Mouse (Mus musculus) midbrain, embryonic 16.5 days (tissue): ENCODE measurements at regions not wholly inside any gene's neighbourhood (a gene's known extent, or its start where the extent isn't known, plus 50 kb on each side); places are given as distances from the start of the nearest gene placed in this dataset.

Experiments used
- ATAC-seq: fragments of 200-750 bp; cut with Nextera tagmentation; 2 replicates; pipeline ENCODE4 v1.8.0; 2017; ENCODE audit warnings: moderate TSS enrichment
- H3K27ac ChIP-seq: fragments of 300-500 bp; sonication (generic); 2 replicates; pipeline ENCODE4 v1.5.1; 2014; ENCODE audit warnings: mild to moderate bottlenecking, low read length, mixed read lengths
- H3K27me3 ChIP-seq: fragments of 300-500 bp; sonication (generic); 2 replicates; pipeline ENCODE4 v1.6.1; 2014; ENCODE audit warnings: low read depth, low read length, mixed read lengths; ENCODE audit not compliant: control insufficient read depth, insufficient read depth
- H3K36me3 ChIP-seq: fragments of 300-500 bp; sonication (generic); 2 replicates; pipeline ENCODE4 v1.6.1; 2014; ENCODE audit warnings: mild to moderate bottlenecking, low read length, moderate library complexity, mixed read lengths; ENCODE audit not compliant: control insufficient read depth, insufficient read depth
- H3K4me1 ChIP-seq: fragments of 300-500 bp; sonication (generic); 2 replicates; pipeline ENCODE4 v1.6.1; 2014; ENCODE audit warnings: mild to moderate bottlenecking, low read length, mixed read lengths; ENCODE audit not compliant: control insufficient read depth, insufficient read depth
- H3K4me2 ChIP-seq: fragments of 300-500 bp; sonication (generic); 2 replicates; pipeline ENCODE4 v1.6.1; 2014; ENCODE audit warnings: mild to moderate bottlenecking, low read length, mixed read lengths
- H3K4me3 ChIP-seq: fragments of 300-500 bp; sonication (generic); 2 replicates; pipeline ENCODE4 v1.5.1; 2014; ENCODE audit warnings: low read depth, mild to moderate bottlenecking, low read length, moderate library complexity, mixed read lengths
- H3K9ac ChIP-seq: fragments of 300-500 bp; sonication (generic); 2 replicates; pipeline ENCODE4 v1.6.1; 2014; ENCODE audit warnings: low read depth, low read length, mixed read lengths
- H3K9me3 ChIP-seq: fragments of 300-500 bp; sonication (generic); replicated peaks from 2 replicates; pipeline ENCODE4 v1.6.1; 2014; ENCODE audit warnings: mild to moderate bottlenecking, low read length, mixed read lengths; ENCODE audit not compliant: control insufficient read depth, poor library complexity, severe bottlenecking
- WGBS: fragments of 180-500 bp; shearing (Covaris S2); extraction: QIAGEN DNeasy Blood & Tissue Kit; methylation state at CpG from one replicate; pipeline ENCODE4 v1.1.7; 2014; 5-methylcytosine and 5-hydroxymethylcytosine counted together

DNA sequence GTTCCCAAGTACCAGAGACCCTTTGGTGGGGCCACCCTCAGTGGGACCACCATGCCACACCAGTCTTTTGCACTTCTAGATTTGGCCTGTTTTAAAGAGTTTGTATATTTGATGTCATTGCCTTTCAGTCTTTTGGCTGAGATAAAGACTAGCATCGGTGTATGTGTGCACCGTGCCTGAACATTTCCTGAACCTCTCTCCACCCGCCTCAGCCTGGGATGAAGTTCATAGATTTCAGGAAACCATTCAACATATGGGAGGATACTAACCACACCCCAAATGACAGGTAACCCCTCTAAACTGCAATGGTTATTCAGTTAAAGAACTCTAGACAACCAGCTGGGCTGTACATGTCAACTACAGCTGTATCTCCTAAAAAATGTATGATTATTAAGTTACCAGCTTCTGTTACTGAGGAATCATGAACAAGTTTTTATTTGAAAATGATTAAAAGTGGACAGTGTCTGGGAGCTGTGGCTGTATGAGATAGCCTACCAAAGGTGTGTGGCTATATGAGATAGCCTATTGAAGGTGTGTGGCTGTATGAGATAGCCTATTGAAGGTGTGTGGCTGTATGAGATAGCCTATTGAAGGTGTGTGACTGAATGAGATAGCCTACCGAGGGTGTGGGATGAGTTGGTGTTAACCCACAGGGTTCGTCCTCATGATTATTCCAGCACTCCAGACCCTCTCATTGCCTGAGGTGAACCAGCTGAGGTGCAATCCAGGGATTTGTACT, 280.6 kb downstream of the Satb1 start:
- Histone ChIP-seq H3K4me3 (no peak overlapping the region), H3K36me3 (no peaks in the 10 kb centered on the region), H3K27ac (no peak overlapping the region), H3K4me1 (no peaks in the 10 kb centered on the region), H3K9ac (no peak overlapping the region), H3K4me2 (no peak overlapping the region), H3K27me3 (no peaks in the 10 kb centered on the region), H3K9me3 (no peaks in the 10 kb centered on the region)
- WGBS: 92% methylated on average over 5 of the region's 5 CpGs
- ATAC-seq: no peak

DNA sequence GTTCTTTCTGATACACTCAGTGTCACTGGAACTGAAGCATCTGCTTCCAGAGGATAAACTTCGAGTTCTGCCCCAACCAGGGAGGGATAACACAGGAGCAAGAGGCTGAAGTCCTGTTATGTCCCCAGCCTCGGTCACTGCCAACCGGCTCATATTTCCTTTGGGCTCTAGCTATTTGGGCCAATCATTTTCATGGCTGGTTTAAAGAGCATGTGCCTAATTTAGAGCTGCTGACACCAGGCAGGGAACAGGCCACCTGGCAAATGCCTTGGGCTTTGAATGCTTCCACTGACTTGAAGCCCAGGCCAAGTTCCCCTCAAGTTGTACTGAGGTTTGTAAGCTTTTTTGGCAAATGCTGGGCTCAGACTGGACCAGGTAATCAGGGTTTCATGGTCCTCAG, 286.1 kb downstream of the Satb1 start:
- Histone ChIP-seq H3K9me3 (no peaks in the 10 kb centered on the region), H3K4me3 (no peak overlapping the region), H3K9ac (no peak overlapping the region), H3K4me2 (no peak overlapping the region), H3K36me3 (no peaks in the 10 kb centered on the region), H3K27ac (no peak overlapping the region), H3K4me1 (no peaks in the 10 kb centered on the region), H3K27me3 (no peaks in the 10 kb centered on the region)
- 56% methylated on average over 3 of the region's 3 CpGs for WGBS
- ATAC-seq: no peak

DNA sequence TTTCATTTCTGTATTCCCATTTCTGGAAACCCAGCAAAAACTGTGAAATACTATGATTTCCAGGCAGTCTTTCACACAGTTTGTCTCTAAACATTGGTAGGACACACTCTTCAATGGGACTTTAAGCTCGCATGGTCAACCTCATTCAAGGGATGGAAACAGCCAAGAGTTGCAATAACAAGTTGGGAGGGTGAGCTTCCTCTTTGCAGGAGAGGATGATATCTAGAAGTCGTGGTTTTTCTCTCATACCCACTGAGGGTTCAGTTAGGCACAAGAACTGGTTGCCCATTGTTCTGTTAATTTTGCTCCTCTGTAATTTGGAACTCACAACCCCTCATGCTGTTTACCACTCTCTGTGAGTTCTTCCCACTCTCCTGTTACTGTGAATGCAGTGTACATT, 290.5 kb downstream of the Satb1 start:
- ATAC-seq: no peak
- H3K27me3 ChIP-seq: no peaks in the 10 kb centered on the region
- no peaks in the 10 kb centered on the region for H3K36me3 ChIP-seq
- H3K9me3 ChIP-seq: no peaks in the 10 kb centered on the region
- H3K4me3 ChIP-seq: no peak overlapping the region
- 78% methylated on average over 2 of the region's 2 CpGs for WGBS
- no peaks in the 10 kb centered on the region for H3K4me1 ChIP-seq
- H3K4me2 ChIP-seq: no peak overlapping the region
- no peak overlapping the region for H3K9ac ChIP-seq
- H3K27ac ChIP-seq: no peak overlapping the region

DNA sequence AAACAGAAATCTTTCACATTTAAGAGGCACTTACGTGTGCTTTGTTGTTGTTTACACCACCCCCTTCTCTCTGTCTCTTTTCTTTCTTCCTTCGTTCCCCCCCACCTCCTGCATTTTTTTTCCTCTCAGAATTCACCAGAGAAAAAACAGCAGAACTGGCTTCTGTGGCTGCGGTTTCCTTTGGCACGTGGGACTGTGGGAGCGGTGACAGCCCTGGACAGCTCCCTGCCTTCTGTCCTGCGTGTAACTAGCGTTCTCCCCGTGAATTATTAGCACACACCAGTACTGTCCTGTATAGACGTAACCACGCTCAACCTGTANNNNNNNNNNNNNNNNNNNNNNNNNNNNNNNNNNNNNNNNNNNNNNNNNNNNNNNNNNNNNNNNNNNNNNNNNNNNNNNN, 298.4 kb downstream of the Satb1 start:
- Histone ChIP-seq H3K4me1 (peaks cover 13% of the 10 kb centered on the region), H3K4me2 (peak overlapping the region; percentile 59), H3K4me3 (peak overlapping the region; percentile 34), H3K36me3 (no peaks in the 10 kb centered on the region), H3K27ac (no peak overlapping the region), H3K9me3 (no peaks in the 10 kb centered on the region), H3K27me3 (no peaks in the 10 kb centered on the region), H3K9ac (peak overlapping the region; percentile 57)
- peak; percentile 73; the same call in 1 of the 2 replicates for ATAC-seq
- 37% methylated on average over 10 of the region's 10 CpGs for WGBS

DNA sequence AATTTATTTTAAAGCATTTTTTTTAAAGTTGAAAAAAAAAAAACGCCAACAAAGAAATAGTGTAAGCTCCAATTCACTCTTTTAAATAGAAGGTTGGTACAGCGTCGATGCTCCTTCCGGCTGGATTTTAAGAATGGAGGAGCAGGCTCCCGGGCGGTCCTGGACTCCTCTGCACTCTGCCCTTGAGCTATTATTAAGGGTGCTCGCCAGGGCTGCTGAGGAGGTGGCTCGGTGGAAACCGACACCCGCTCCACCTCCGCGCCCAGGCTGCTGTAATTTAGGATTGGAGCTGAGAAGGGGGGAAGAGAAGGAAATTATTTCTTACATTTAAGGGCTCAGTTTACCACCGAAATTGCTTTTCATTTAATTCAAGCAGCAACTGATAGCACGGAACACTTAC, 298.8 kb downstream of the Satb1 start:
- Histone ChIP-seq H3K36me3 (no peaks in the 10 kb centered on the region), H3K9ac (peak overlapping the region; percentile 57), H3K9me3 (no peaks in the 10 kb centered on the region), H3K4me3 (peak overlapping the region; percentile 34), H3K4me2 (peak overlapping the region; percentile 59), H3K27ac (no peak overlapping the region), H3K27me3 (no peaks in the 10 kb centered on the region), H3K4me1 (peaks cover 13% of the 10 kb centered on the region)
- WGBS: 21% methylated on average over 14 of the region's 14 CpGs
- peak; percentile 49; the same call in 1 of the 2 replicates for ATAC-seq

DNA sequence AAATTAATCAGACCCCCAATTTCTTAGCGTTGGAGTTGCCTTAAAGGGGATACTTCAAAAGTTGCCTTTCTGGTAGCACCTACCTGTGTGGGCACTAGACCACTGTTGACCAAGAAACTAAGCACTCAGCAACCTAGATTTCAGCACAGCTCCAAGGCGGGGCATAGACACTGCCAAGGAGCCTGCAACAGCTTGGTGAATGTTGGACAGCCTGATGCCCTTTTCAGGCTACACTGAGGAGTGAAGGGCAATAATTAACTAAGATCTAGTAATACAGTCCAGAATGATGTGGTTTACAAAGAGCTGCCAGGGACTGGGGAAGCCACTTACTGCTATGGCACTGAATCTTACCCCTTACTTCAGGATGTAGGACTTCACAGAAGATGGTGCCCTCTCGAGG, 304.9 kb downstream of the Satb1 start:
- Histone ChIP-seq H3K9ac (no peak overlapping the region), H3K27me3 (no peaks in the 10 kb centered on the region), H3K4me3 (no peak overlapping the region), H3K4me1 (peaks cover 6% of the 10 kb centered on the region; the same call in 1 of the 2 replicates), H3K9me3 (no peaks in the 10 kb centered on the region), H3K27ac (no peak overlapping the region), H3K36me3 (no peaks in the 10 kb centered on the region), H3K4me2 (no peak overlapping the region)
- no peak for ATAC-seq
- WGBS: 91% methylated on average over 3 of the region's 3 CpGs

DNA sequence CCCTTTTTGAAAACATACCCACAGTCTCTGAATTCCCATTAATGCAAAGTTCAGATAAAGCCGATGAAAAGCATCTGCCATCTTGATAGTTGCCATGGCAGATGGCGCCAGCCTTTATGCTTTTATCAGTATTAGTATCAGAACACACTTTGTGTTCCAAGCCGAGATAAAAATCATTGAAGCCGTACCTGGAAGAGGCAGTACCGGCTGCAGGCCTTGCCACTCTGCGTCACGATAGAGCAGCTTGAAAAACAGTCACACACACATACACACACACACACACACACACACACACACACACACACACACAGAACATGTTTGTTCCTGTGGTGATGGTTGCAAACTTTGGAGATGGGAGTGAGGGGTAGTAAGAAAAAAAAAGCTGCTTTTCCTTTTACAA, 306.2 kb downstream of the Satb1 start:
- no peaks in the 10 kb centered on the region for H3K9me3 ChIP-seq
- ATAC-seq: 0 out of 2 replicates have a peak, but pooled peaks have one; percentile 46
- no peak overlapping the region for H3K4me2 ChIP-seq
- WGBS: 51% methylated on average over 7 of the region's 7 CpGs
- H3K9ac ChIP-seq: no peak overlapping the region
- peaks cover 6% of the 10 kb centered on the region; the same call in 1 of the 2 replicates for H3K4me1 ChIP-seq
- no peak overlapping the region for H3K27ac ChIP-seq
- H3K36me3 ChIP-seq: no peaks in the 10 kb centered on the region
- no peak overlapping the region for H3K4me3 ChIP-seq
- H3K27me3 ChIP-seq: no peaks in the 10 kb centered on the region

DNA sequence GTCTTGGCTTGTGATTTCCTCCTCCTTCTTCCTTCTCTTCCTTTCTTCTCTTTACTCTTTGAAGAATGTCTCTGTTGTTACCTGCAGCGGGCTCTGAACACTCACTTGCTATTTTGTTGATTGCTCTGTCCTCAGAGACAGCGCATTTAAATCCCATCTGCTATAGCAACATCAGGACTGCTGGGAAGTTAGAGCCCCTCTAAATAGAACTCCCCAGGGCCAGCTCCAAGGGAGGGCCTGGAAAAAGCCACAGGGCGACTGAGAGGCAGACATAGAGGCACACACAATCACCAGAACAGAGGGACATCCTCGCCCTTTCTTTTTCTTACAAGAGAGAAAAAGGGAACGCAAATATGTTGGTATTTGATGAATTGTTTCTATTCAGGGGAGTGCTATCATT, 306.6 kb downstream of the Satb1 start:
- H3K9ac ChIP-seq: no peak overlapping the region
- H3K27me3 ChIP-seq: no peaks in the 10 kb centered on the region
- H3K9me3 ChIP-seq: no peaks in the 10 kb centered on the region
- no peak overlapping the region for H3K4me3 ChIP-seq
- H3K27ac ChIP-seq: no peak overlapping the region
- peak; percentile 59 for ATAC-seq
- H3K4me2 ChIP-seq: no peak overlapping the region
- no peaks in the 10 kb centered on the region for H3K36me3 ChIP-seq
- 23% methylated on average over 5 of the region's 5 CpGs for WGBS
- H3K4me1 ChIP-seq: peaks cover 6% of the 10 kb centered on the region; the same call in 1 of the 2 replicates

DNA sequence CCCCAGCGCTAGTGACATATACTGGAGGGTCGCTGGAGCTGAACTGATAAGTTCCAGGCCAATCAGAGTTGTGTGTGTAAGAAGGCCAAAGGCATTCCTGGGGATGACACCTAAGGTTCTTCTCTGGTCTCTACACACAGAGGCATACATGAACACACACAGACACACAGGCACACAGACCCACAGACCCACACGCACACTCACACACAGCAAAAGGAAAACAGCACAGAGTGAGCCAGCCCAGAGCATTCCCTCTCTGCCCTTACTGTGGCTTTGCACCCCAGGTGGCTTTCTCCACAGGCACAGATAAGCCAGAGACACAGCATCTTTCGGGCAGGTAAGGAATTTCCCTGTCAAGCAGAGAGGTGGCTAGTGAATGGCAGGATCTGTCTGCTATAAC, 307.1 kb downstream of the Satb1 start:
- 57% methylated on average over 4 of the region's 4 CpGs for WGBS

More for the DNA sequence above, 307.1 kb downstream of the Satb1 start:
- no peak overlapping the region for H3K27ac ChIP-seq
- no peak overlapping the region for H3K9ac ChIP-seq
- no peaks in the 10 kb centered on the region for H3K9me3 ChIP-seq
- no peak overlapping the region for H3K4me3 ChIP-seq
- no peak overlapping the region for H3K4me2 ChIP-seq
- no peaks in the 10 kb centered on the region for H3K36me3 ChIP-seq
- no peaks in the 10 kb centered on the region for H3K27me3 ChIP-seq
- peaks cover 6% of the 10 kb centered on the region; the same call in 1 of the 2 replicates for H3K4me1 ChIP-seq
- ATAC-seq: peak; percentile 50; the same call in 1 of the 2 replicates
